Mouse (Mus musculus): ENCODE results near the gene Armc12.
"Not testable (repeated sequence)": the region's sequence is repeated elsewhere in the genome, so short reads cannot be mapped to it uniquely, and the experiment has no call there.

Gene Armc12

DNA sequence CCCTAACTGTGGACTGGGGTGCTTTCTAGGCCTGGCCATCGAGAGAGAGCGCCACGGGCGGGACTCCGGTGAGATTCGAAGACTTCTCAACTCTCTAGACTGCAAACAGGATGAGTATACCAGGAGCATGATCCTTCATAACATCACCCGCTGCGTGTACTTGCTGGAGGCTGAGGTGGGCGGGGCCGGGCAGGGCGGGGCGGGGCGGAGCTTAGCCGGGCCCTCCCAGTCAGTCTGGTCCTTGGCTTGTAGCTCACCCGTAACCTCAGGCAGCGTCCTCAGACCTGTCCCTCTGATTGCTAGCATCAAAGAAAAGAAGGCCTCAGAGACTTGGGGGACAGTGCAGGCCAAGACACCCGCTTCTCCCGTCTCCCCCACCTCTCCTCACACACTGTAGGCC lies 1.3 kb downstream of the Armc12 start:
- DNase-seq (ENCODE audit: low read depth, low spot score) = no peak

- DNase-seq (ENCODE audit: low read depth, low spot score) = no peak
These were observed 2.0 kb downstream of the Armc12 start for GRCm38 (mm10) chr17:28532557-28532956.

- no peak for DNase-seq (ENCODE audit: low read depth, low spot score)
These were observed 2.7 kb downstream of the Armc12 start for GRCm38 (mm10) chr17:28533327-28533726.

- no peak for DNase-seq (ENCODE audit: low read depth, low spot score)
These were observed 7.3 kb downstream of the Armc12 start for GRCm38 (mm10) chr17:28537881-28538280.

GRCm38 (mm10) chr17:28546925-28547324 lies 16.3 kb downstream of the Armc12 start:
- DNase-seq (ENCODE audit: low read depth, low spot score) = no peak

DNA sequence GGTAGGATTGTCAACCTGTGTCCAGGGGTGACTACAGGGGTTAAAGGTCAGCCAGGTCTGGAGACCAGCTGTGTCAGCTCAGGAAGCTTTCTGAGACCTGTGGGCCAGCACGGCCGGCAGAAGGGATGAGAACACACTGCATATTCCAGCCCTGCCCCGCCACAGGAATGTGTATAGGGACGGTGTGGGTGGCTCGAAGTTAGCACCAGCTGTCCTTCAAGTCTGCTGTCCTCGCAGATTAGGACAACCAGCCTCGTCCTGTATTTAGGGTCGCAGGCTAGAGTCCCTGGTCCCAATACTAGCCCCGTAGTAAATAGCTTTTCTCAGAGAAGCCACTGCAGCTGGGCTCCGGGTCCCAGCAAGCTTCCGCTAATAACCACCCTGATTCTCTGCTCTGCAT lies 17.9 kb downstream of the Armc12 start:
- no peak for DNase-seq (ENCODE audit: low read depth, low spot score)

DNA sequence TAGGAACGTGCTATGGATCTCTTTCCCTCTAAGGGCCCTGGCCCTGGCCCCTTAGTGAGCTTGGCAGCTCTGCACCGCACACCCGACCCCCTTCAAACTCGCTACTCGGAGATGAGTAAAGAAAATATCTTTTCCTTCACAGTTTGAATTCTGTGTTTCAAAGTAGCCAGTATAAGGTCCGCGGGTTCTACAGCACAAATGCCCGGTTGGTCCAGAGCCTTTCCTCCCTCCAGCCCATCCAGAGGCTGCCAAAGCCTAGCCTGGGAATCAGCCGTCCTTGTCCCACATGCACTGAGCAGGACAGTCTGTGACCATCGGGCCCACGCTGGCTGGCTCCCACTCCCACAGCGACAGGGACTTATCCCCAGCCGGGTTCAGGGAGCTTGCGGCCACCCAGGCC lies 18.5 kb downstream of the Armc12 start, which contains the start of gene Clpsl2:
Clpsl2 (plus strand) TSS at position 301 of the 400 bp plus-strand sequence.
- DNase-seq (ENCODE audit: low read depth, low spot score) = no peak

DNA sequence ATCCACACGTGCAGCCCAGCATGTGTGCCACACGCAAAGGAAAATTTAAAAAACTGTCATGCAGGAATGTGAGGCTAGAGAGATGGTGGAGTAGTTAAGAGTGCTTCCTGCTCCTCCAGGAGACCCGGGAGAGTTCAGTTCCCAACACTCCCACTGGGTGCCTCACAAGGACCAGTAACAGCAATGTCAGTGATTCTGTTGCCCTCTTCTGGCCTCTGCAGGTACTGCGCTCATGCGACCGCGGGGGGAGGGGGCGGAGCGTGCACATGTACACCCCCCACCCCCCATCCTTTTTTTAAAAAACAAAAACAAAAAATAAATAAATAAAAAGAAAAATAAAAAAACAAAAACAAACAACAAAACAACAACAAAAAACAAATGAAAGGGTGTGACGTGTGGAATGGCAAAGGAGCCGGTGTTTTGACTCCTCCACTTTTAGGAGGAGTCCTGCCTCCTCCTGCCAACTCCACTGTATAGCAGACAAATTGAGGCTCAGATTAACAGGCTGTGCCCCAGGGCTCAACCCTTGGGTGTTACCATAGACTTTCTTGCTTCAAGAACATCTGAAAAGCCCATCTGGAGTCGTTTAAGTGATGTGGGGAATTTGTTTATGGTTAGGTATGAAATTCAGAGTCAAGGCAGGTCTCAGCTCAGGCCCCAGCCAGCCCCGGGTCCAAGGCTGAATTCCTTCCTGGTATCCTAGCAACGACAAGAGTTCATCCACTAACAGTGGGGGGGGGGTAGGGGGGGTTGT lies 22.6 kb downstream of the Armc12 start:
- peak; percentile 84 for DNase-seq (ENCODE audit: low read depth, low spot score)

DNA sequence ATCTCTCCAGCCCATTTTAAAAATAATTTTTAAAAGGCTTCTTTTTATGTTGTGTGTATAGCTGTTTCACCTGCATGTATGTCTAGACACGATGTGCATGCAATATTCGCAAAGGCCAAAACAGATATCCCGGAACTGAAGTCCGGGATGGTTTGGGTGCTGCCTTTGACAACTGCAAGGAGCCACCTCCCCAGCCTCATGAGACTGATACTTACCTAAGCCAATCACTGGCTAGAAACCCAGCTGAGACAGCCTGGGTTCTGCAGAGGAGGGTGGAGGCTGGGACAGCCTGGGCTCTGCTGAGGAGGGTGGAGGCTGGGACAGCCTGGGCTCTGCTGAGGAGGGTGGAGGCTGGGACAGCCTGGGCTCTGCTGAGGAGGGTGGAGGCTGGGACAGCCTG lies 23.4 kb downstream of the Armc12 start:
- not testable (repeated sequence) for DNase-seq (ENCODE audit: low read depth, low spot score)

GRCm38 (mm10) chr17:28556635-28557396 lies 26.2 kb downstream of the Armc12 start:
- no peak for DNase-seq (ENCODE audit: low read depth, low spot score)

GRCm38 (mm10) chr17:28557772-28558171 lies 27.2 kb downstream of the Armc12 start:
- no peak for DNase-seq (ENCODE audit: low read depth, low spot score)

DNA sequence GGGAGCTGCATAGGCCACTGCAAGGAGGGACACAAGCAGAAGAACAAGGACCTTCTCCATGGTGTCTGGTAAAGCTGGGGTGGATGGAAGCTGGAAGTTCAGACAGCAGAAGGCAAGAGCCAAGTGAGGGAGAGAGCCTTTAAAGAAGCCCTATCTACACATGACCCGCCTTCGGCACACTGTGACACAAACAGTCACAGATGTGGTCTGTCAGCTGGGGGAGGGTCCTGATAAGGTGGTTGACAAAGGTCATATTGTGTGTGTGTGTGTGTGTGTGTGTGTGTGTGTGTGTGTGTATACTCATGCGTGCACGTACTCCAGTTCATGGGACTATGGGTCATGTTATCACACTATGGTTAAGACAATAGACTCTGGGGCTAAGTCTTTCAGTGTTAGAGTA lies 30.0 kb downstream of the Armc12 start, which contains the start of gene Clps:
Clps (minus strand) TSS at position 169 of the 400 bp plus-strand sequence.
- no peak for DNase-seq (ENCODE audit: low read depth, low spot score)

GRCm38 (mm10) chr17:28561613-28562012 lies 31.0 kb downstream of the Armc12 start:
- DNase-seq (ENCODE audit: low read depth, low spot score) = no peak

GRCm38 (mm10) chr17:28565181-28565580 lies 34.6 kb downstream of the Armc12 start:
- DNase-seq (ENCODE audit: low read depth, low spot score) = no peak

- no peak for DNase-seq (ENCODE audit: low read depth, low spot score)
These were observed 36.9 kb downstream of the Armc12 start for GRCm38 (mm10) chr17:28567541-28567940.

DNA sequence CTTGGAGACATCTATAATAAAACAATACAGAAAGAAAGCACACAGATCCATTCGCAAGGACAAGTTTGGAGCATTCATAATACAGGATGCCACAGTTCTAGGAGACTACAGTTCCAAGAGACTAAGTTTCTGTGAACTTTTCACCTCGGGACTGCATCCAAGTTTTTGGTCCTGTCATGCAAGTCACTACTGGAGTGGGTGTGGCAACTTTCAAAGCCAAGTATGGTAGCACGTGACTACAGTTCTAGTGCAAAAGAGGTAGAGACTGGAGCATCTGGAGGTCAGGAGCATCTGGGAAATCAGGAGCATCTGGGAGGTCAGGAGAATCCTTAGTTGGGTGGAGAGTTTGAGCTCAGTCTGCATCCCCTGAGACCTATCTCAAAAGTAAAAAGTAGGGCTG lies 41.3 kb downstream of the Armc12 start:
- no peak for DNase-seq (ENCODE audit: low read depth, low spot score)

- DNase-seq (ENCODE audit: low read depth, low spot score) = no peak
These were observed 41.9 kb downstream of the Armc12 start for GRCm38 (mm10) chr17:28572521-28572920.

DNA sequence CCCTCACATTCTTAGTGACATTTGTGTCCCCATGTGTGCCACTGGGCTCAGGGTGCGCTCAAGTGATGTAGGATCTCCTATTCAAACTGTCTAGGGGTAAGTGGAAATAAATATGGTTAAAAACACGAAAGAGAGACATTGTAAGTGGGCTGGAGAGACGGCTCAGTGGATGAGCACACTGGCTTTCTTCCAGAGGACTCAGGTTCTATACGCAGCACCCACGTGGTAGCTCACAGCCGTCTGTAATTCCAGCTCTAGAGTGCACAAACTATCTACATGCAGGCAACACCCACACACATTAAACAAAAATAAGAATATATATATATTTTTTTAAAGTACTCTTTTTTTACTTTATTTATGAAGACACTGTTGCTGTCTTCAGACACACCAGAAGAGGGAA lies 42.3 kb downstream of the Armc12 start:
- DNase-seq (ENCODE audit: low read depth, low spot score) = no peak

GRCm38 (mm10) chr17:28575244-28576125 lies 44.9 kb downstream of the Armc12 start, which contains the start of gene Lhfpl5:
TSS of gene Lhfpl5 (plus strand) at chr17:28575641.
- DNase-seq (ENCODE audit: low read depth, low spot score) = peak; percentile 63

DNA sequence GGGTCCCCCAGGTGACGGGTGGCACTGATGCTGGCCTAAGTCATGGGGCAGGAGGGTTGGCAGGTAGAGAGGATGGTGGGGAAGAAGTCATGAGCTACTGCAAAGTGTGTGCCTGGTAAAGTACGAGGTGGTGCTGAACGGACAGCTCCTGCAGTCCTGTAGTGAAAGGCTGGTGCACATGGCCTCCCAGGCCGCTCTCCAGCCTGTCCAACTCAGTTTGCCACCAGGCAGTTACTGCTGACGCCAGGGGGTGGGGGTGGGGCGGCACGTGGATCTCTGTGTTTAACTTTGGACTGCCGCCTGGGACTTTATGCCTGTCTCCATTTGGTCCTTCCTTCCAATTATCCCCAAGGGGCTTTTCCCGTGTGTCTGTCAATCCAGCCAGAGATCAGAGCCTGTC lies 49.8 kb downstream of the Armc12 start:
- DNase-seq (ENCODE audit: low read depth, low spot score) = peak; percentile 66

DNA sequence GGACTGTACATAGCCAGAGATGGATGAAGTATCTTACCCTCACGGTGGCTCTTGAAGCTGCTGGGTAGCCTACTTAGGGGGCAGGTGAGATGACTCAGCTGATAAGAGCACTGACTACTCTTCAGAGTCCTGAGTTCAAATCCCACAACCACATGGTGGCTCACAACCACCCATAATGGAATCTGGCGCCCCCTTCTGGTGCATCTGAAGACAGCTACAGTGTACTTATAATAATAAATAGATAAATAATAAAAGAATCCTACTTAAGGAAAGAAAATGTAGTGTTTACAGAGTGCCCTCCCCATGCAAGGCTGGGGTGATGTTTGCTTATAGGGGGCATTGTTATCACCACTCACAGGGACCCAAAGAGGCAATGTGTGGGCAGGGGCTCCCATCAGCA lies 50.5 kb downstream of the Armc12 start:
- peak; percentile 39 for DNase-seq (ENCODE audit: low read depth, low spot score)

DNA sequence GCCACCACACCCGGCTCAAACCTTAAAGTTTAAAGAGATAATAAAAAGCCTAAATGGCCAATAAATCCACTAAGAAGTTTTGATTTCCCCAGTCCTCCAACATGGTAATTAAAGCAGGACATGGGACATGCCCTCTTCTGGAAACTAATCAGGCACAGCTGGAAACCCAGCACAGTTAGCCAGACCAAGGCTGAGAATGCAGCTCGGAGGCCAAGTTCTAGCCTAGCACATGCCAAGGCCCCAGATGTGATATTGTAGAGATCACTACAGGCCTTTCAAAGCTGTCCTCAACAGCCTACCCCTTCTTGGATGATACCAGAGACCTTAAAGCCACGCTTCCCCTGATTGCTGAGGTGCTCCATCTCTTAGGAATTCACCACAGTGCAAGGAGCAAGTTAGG lies 55.9 kb downstream of the Armc12 start:
- no peak for DNase-seq (ENCODE audit: low read depth, low spot score)
